Mouse (Mus musculus): ENCODE measurements around the gene Zfp511. TPM values are rescaled to one million over a fixed set of nuclear protein-coding genes. Genes with fewer than 3 reads are reported as not detected.

The Zfp511 gene
- 36.5 TPM for total RNA-seq (2023)

GRCm38 (mm10) chr7:140036281-140037170, at the start of gene Zfp511, which contains the start of gene Tubgcp2:
TSS of gene Zfp511 (plus strand) at chr7:140036391.
TSS of gene Tubgcp2 (minus strand) at chr7:140036669.

GRCm38 (mm10) chr7:139992406-139992805, 43.8 kb upstream of the Zfp511 start, which contains the start of gene Adam8:
TSS of gene Adam8 (minus strand) at chr7:139992562.

GRCm38 (mm10) chr7:140048361-140049114, 12.3 kb downstream of the Zfp511 start, which contains the start of gene Msx3:
TSS of gene Msx3 (minus strand) at chr7:140049089.

GRCm38 (mm10) chr7:140082242-140082678, 46.1 kb downstream of the Zfp511 start, which contains the start of gene Caly:
TSS of gene Caly (minus strand) at chr7:140082548.

Other genes with a start within 250 kb of the Zfp511 start
- gene Adgra1, start 202.2 kb upstream of the Zfp511 start, total RNA-seq (2023), result not detected
- gene Kndc1, start 141.7 kb upstream of the Zfp511 start, total RNA-seq (2023), result not detected
- not detected for gene Utf1, start 92.6 kb upstream of the Zfp511 start, total RNA-seq (2023)
- not detected for gene 6430531B16Rik, start 57.6 kb upstream of the Zfp511 start, total RNA-seq (2023)
- 3.3 TPM for gene Adam8, start 43.8 kb upstream of the Zfp511 start, total RNA-seq (2023)
- gene Tubgcp2, start 278 bp downstream of the Zfp511 start, total RNA-seq (2023), result 24.5 TPM
- not detected for gene Msx3, start 12.7 kb downstream of the Zfp511 start, total RNA-seq (2023)
- gene Caly, start 46.2 kb downstream of the Zfp511 start, total RNA-seq (2023), result not detected
- not detected for gene Prap1, start 57.0 kb downstream of the Zfp511 start, total RNA-seq (2023)
- gene Fuom, start 66.0 kb downstream of the Zfp511 start, total RNA-seq (2023), result 8.1 TPM
- gene Paox, start 79.4 kb downstream of the Zfp511 start, total RNA-seq (2023), result 6.0 TPM
- 32.8 TPM for gene Echs1, start 80.1 kb downstream of the Zfp511 start, total RNA-seq (2023)
- gene Mtg1, start 101.2 kb downstream of the Zfp511 start, total RNA-seq (2023), result 11.8 TPM
- not detected for gene Sprn, start 118.5 kb downstream of the Zfp511 start, total RNA-seq (2023)
- not detected for gene Olfr522, start 128.4 kb downstream of the Zfp511 start, total RNA-seq (2023)
- gene Olfr523, start 136.8 kb downstream of the Zfp511 start, total RNA-seq (2023), result not detected
- gene Olfr524, start 169.6 kb downstream of the Zfp511 start, total RNA-seq (2023), result not detected
- gene Cd163l1, start 181.9 kb downstream of the Zfp511 start, total RNA-seq (2023), result not detected
- 0.32 TPM for gene 5830411N06Rik, start 210.9 kb downstream of the Zfp511 start, total RNA-seq (2023)

Measured in CD4-positive naive resting alpha-beta T cell, adult 76 days (primary cell).